Mouse (Mus musculus): ENCODE data around the gene Tsc1.

Tsc1 gene

GRCm38 (mm10) chr2:28650526-28650925 is 9.5 kb downstream of the Tsc1 start:
- no peak for DNase-seq (ENCODE audit: low spot score)

- no peak for DNase-seq (ENCODE audit: low spot score)
Observed at GRCm38 (mm10) chr2:28653351-28653750, 12.3 kb downstream of the Tsc1 start.

- DNase-seq (ENCODE audit: low spot score), result no peak
Observed at GRCm38 (mm10) chr2:28654295-28654694, 13.3 kb downstream of the Tsc1 start.

GRCm38 (mm10) chr2:28656216-28656615 is 15.2 kb downstream of the Tsc1 start:
- no peak for DNase-seq (ENCODE audit: low spot score)

- no peak for DNase-seq (ENCODE audit: low spot score)
Observed at GRCm38 (mm10) chr2:28662891-28663290, 21.9 kb downstream of the Tsc1 start.

DNA sequence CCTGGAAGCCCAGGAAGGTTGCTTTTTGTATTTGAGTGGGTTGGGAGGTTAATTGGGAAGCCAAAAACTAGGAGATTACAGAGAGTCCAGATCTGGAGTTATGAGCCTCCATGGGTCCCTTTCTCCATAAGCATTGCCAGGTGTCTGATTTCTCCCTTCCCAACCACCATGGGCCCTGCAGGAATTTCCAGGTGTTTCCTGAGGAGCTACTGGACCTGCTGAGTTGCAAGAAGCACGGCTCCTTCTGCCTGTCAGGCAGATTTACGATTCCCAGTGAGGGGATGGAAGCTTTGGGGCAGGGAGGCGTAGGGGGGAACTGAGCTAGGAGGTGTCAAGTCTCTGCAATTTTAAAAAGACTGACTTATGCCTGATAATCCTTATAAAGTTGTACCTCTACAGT is 24.8 kb downstream of the Tsc1 start:
- DNase-seq (ENCODE audit: low spot score), result no peak

- no peak for DNase-seq (ENCODE audit: low spot score)
Observed at GRCm38 (mm10) chr2:28671438-28671837, 30.4 kb downstream of the Tsc1 start.

DNA sequence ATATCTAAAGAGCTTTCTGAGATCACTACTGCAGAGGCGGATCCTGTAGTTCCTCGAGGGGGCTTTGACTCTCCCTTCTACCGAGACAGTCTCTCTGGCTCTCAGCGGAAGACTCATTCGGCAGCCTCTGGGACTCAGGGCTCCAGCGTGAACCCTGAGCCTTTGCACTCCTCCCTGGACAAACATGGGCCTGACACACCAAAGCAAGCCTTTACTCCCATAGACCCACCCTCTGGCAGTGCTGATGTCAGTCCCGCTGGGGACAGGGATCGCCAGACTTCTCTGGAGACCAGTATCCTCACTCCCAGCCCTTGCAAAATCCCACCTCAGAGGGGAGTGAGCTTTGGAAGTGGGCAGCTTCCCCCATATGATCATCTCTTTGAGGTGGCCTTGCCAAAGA is 35.0 kb downstream of the Tsc1 start:
- no peak for DNase-seq (ENCODE audit: low spot score)

DNA sequence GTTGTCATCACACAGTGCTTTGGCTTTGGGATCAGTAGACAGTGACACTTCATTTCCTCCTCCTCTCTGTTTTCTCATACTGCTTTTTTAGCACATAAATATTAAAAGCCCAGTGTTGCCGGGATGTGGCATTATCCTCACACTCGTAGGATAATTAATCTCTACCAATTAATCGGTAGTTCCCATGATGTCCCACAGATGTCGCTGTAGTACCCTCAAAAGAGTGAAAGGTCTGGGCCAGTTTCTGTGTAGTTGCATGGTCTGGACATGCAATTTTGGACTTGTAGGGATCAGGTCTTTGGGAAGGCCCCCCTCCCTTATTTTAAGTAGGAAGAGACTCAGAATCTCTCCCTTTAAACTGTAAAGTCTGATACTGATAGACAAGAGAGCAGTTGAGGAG is 39.7 kb downstream of the Tsc1 start:
- peak; percentile 61 for DNase-seq (ENCODE audit: low spot score)

DNA sequence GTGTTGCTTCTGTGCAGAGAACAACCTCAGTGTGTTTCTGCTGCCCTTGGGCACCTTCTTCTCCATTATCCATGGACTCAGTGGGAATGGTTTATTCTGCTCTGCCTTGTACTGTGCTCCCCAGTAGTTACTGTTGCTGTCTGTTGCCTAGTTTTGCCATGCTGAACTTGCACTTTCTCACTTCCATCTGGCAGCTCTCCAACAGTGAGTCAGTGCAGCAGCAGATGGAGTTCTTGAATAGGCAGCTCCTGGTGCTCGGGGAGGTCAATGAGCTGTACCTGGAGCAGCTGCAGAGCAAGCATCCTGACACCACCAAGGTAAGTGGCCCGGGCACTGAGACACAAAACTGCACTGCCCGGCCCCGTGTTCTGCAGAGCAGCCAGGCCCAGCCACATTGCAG is 40.7 kb downstream of the Tsc1 start:
- peak; percentile 59 for DNase-seq (ENCODE audit: low spot score)

GRCm38 (mm10) chr2:28685895-28686294 is 44.9 kb downstream of the Tsc1 start:
- no peak for DNase-seq (ENCODE audit: low spot score)

- DNase-seq (ENCODE audit: low spot score), result peak; percentile 34
Observed at GRCm38 (mm10) chr2:28688431-28688830, 47.4 kb downstream of the Tsc1 start.

DNA sequence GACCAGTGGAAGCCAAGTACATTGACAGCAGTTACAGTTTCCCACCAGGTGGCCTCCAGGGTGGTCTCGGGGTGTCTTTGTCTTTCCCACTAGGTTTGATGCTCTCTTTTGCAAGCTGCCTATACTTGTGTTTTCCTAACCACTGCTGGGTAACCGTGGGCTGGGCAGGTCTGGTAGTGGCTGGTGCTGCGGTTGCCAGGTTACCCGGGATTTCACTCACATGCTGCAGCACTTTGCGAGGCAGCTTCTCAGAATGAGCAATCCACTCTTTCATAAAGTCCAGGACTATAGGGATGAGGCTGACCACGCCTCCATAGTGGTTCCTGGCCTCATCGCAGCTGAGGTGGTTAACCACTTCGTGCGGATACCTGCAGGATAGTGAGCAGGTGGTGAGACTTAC is 51.7 kb downstream of the Tsc1 start:
- DNase-seq (ENCODE audit: low spot score), result no peak

GRCm38 (mm10) chr2:28698566-28698965 is 57.5 kb downstream of the Tsc1 start:
- DNase-seq (ENCODE audit: low spot score), result no peak

- DNase-seq (ENCODE audit: low spot score), result peak; percentile 81
Observed at GRCm38 (mm10) chr2:28699361-28700335, 58.6 kb downstream of the Tsc1 start, which contains the start of the genes Spaca9 and Ak8. Spaca9 (minus strand) TSS chr2:28699727. Ak8 (plus strand) TSS chr2:28700164.

DNA sequence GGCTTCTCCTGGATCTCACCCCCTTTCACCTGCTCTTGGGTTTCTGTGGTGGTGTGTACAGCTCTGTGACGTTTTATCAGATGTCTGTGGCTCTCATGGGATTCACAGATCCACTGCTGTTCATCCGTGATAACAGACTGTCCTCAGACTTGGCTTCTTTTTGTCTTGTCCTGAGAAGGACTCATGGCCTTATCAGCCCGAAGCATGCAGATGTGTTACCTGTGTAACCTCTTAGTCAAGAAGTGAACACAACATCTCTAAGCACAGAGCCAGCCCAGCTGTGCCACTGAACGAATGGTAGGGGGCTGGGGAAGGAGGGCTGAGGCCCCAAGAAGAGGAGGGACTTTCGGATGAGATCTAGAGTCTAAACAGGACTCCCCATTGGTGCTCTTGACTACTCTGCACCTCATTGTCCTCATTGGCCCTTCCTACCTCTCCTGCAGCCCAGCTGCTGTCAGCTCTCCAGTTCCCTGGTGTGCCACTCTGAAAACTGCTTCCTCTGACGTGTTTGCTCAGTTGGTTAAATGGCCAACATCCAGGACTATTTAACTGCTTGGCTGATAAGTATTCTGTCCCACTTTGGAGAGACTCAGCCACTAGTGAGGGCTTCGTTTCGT is 60.7 kb downstream of the Tsc1 start:
- no peak for DNase-seq (ENCODE audit: low spot score)

DNA sequence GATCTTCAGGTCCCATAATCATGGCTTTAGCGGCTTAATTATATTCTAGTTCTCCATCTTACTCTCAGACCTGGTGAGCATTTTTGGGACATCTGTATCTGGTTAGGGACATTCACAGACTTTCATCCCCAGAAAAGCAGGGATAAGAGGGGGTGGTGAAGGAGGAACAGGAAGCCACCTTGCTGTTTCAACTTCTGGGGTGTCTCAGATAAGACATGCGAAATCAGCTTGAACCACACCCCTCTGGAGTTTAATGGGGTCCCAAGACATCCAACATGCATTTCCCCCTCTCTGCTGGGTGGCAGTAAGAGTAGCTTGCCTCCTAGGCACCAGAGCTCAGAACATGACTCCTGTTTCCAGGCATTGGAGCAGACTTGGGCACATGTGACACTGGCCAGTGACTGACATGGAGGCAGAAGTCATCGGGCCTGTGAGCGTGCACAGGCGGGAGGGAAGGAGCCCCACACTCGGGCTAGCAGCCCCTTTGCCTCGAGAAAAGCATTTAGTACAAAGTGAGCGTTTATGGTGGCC is 65.1 kb downstream of the Tsc1 start:
- no peak for DNase-seq (ENCODE audit: low spot score)

- no peak for DNase-seq (ENCODE audit: low spot score)
Observed at GRCm38 (mm10) chr2:28706787-28707186, 65.8 kb downstream of the Tsc1 start.

DNA sequence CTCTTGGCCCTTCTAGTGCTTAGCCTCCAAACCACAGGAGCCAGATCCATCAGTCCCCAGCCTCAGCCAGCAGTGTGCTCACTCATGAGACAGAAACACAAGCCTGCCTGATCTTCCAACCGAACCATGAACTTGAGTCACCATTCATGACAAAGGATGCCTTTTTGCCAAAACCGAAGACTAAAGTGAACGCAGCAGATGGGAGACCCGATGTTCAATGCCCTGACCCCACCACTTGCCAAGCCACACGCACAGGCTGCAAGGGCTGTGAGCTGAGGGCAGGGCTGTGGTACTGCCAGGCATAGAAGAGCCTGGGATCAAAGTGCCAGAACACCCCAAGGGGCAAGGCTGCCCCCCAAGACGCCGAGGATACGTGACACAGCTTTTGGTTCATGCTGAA is 72.0 kb downstream of the Tsc1 start:
- no peak for DNase-seq (ENCODE audit: low spot score)

GRCm38 (mm10) chr2:28722419-28722818 is 81.4 kb downstream of the Tsc1 start:
- no peak for DNase-seq (ENCODE audit: low spot score)

DNA sequence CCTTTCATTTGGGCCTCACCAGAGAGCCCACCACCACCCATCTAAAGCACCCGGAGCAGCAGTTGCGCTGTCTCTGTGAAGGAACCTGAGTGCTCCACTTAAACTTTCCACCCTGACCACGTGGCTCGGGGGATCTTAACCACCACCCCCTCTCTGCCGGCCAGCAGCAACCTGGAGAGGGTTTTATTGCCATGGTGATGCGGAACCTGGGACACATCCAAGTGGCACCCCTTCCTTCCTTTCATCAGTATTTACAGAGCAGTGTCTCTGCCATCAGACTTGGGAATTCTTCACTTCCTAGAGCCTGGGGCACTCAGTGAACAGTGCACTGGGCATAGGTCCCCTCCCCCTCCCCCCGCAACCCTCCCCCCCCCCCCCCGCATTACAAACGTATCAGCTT is 82.9 kb downstream of the Tsc1 start:
- DNase-seq (ENCODE audit: low spot score), result no peak

DNA sequence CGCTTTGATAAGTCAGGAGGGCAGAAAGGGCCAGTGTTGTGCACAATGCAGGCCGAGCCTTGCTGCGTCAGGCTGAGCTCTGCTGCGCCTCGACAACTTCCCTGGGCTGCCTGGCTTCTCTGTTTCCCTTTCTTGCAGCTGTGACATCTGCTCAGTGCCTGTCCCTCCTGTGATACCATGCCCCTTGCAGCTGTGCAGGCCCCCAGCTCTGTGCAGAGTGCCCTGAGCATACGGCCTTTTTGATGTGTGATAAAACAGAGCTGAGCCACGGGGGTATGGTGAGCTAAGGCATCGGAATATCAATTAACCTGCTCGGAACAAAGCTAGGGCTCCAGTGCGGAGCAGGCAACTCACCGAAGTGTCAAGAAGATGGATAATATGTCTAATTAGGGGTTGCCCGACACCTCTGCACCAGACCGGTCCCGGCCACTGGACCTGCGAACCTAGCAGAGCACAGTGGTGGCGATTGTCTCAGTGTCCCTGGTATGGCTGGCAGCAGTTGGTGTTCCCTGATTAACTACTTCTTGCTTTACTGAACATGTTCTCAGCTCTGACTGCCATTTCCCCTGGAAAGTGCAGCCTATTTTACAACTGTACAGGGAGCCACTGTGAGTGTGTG is 86.9 kb downstream of the Tsc1 start:
- DNase-seq (ENCODE audit: low spot score), result no peak

DNA sequence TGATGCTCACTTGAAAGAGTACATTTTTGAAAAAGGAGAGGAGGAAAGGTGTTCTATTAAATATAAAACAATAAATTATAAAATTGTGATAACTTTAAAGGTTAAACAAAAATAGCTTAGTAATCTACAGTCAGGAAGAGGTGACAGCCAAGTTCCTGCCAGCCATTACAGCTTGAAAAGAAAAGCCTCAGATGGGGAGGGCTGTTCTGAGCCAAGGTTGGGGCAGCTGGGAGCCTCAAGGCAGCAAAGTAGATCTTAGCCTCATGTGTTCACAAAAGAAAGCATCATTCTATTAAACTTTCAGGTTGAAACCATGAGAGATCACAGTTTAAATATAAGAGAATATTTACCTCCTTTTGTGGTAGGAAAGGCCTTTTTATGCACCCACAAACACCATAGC is 89.6 kb downstream of the Tsc1 start:
- no peak for DNase-seq (ENCODE audit: low spot score)

Measured in layer of hippocampus, adult 11-12 months (tissue).